Mouse (Mus musculus) lung, adult 2 months (tissue): ENCODE results near the gene Pcdh9.

ENCODE experiments used
- CTCF ChIP-seq: fragments of 200-500 bp; IDR thresholded peaks from 2 replicates; pipeline ENCODE4 v1.5.1; 2011; ENCODE audit warnings: mild to moderate bottlenecking, low read length, control low read depth; ENCODE audit not compliant: insufficient read depth
- POLR2A ChIP-seq: fragments of 200-500 bp; IDR thresholded peaks from 2 replicates; pipeline ENCODE4 v1.6.1; 2011; ENCODE audit warnings: low read depth, mild to moderate bottlenecking, control low read depth, low read length, borderline replicate concordance; ENCODE audit errors: extremely low read depth

GRCm38 (mm10) chr14:93376159-93376558 lies 514.3 kb downstream of the Pcdh9 start:
- no peak for TF ChIP-seq CTCF
- TF ChIP-seq POLR2A = no peak
